Mouse (Mus musculus) urinary bladder, postnatal 0 days (tissue): ENCODE data around the gene Olfr625-ps1. TPM values are rescaled to one million over a fixed set of nuclear protein-coding genes. Genes with fewer than 3 reads are reported as not detected.

Experiments used
- polyA plus RNA-seq: library from polyadenylated mRNA; unstranded; fragments of >200 nt; fragmentation: Nextera tagmentation; extraction: Ambion mirVana; gene quantifications from 2 replicates; pipeline ENCODE4 v1.2.1, GENCODE M21; 2015

Olfr625-ps1 gene
- not detected in 2 replicates for polyA plus RNA-seq

DNA sequence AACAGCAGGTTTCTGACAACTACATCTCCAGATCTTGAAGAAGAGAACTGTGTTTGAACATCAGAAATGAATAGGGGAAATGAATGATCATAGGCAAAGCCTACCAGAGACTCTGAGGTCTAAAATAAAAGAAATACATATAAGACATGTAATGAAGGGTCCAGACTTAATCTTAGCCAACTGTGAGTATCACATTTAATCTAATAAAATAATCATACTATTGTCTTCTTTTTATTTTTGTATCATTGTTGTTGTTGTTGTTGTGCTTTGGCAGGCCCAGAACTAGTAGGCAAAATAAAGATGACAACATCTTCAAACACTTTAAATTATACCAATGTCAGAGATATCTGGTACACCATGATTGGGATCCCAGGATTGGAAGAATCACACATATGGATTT lies at the start of gene Olfr625-ps1:
TSS of gene Olfr625-ps1 (plus strand) at position 301 of the 400 bp plus-strand sequence.

GRCm38 (mm10) chr7:103642602-103643001 lies 39.9 kb upstream of the Olfr625-ps1 start, which contains the start of gene Olfr622:
TSS of gene Olfr622 (minus strand) at chr7:103642702.

DNA sequence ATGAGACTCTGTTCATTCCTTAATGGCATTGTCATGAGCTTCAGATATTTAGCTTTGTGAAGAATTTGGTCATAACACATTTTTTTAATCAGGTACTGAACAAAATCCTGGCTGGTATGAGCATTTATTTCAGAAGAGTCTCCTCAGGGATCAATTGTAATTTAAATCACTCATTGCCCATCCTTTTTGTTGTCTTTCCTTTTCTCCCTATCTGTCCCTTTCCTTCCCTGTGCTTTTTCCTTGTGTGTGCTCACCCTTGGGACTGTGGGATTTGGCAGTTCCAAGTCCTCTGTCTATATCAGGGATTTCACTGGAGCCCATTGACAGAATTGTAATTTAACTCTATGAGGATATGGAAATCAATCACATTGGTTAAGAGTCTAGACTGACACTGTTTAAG lies 18.9 kb upstream of the Olfr625-ps1 start, which contains the start of gene Olfr623:
TSS of gene Olfr623 (minus strand) at position 101 of the 400 bp plus-strand sequence.

DNA sequence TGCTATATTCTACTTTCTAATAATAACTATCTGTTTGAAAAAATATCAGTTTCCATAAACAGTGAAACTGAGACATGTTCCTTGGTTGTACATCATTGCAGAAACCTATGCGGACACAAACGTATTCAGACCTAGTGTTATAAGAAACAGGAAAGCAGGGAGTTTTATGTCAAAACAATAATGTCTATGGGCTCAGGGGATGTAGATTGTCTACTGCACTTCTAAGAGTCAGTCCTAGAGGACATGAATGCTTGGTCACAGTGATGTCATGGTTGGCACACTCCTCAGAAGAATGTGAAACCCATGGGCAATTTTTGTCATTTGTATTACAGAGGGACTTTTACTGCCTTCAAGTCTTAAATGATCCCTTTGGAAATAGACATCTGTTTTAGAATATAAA lies 11.4 kb upstream of the Olfr625-ps1 start, which contains the start of gene Olfr624:
TSS of gene Olfr624 (minus strand) at position 101 of the 400 bp plus-strand sequence.

GRCm38 (mm10) chr7:103714371-103714770 lies 31.9 kb downstream of the Olfr625-ps1 start, which contains the start of gene Olfr243:
TSS of gene Olfr243 (plus strand) at chr7:103714671.

DNA sequence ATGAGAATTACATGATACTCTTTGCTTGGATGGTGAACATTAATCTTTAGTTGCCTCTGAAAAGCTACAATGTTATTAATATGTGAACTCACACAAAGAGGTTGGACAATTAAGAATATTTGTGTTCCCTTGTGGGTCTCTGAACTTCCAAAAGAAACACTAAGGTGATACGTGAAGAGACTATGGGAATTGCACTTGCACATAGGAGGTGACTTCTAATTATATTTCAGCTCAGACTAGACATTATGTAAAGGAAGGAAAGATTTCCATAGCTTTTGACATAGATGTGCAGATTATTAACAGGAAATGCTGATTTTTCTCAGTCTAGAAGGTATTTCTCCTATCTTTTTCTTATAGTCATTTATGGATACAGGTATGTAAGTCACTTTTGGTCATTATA lies 47.6 kb downstream of the Olfr625-ps1 start, which contains the start of gene Olfr628:
TSS of gene Olfr628 (plus strand) at position 301 of the 400 bp plus-strand sequence.

Other genes with a start within 250 kb of the Olfr625-ps1 start
- gene Olfr605, start 237.3 kb upstream of the Olfr625-ps1 start, polyA plus RNA-seq = not detected in 2 replicates
- not detected in 2 replicates for gene Olfr606, start 233.7 kb upstream of the Olfr625-ps1 start, polyA plus RNA-seq
- not detected in 2 replicates for gene Olfr607, start 218.6 kb upstream of the Olfr625-ps1 start, polyA plus RNA-seq
- gene Olfr608, start 212.8 kb upstream of the Olfr625-ps1 start, polyA plus RNA-seq = not detected in 2 replicates
- gene Olfr609, start 184.7 kb upstream of the Olfr625-ps1 start, polyA plus RNA-seq = not detected in 2 replicates
- not detected in 2 replicates for gene Olfr610, start 170.6 kb upstream of the Olfr625-ps1 start, polyA plus RNA-seq
- not detected in 2 replicates for gene Olfr611, start 161.9 kb upstream of the Olfr625-ps1 start, polyA plus RNA-seq
- not detected in 2 replicates for gene Olfr612, start 140.0 kb upstream of the Olfr625-ps1 start, polyA plus RNA-seq
- gene Olfr613, start 134.6 kb upstream of the Olfr625-ps1 start, polyA plus RNA-seq = not detected in 2 replicates
- not detected in 2 replicates for gene Olfr615, start 126.6 kb upstream of the Olfr625-ps1 start, polyA plus RNA-seq
- not detected in 2 replicates for gene Olfr616, start 113.6 kb upstream of the Olfr625-ps1 start, polyA plus RNA-seq
- gene Olfr617, start 109.7 kb upstream of the Olfr625-ps1 start, polyA plus RNA-seq = not detected in 2 replicates
- not detected in 2 replicates for gene Olfr618, start 92.6 kb upstream of the Olfr625-ps1 start, polyA plus RNA-seq
- gene Olfr619, start 82.1 kb upstream of the Olfr625-ps1 start, polyA plus RNA-seq = not detected in 2 replicates
- not detected in 2 replicates for gene Olfr620, start 70.2 kb upstream of the Olfr625-ps1 start, polyA plus RNA-seq
- gene Olfr622, start 40.0 kb upstream of the Olfr625-ps1 start, polyA plus RNA-seq = not detected in 2 replicates
- gene Olfr623, start 19.0 kb upstream of the Olfr625-ps1 start, polyA plus RNA-seq = not detected in 2 replicates
- 0.05 TPM in 1 of 2 replicates, not detected in the other for gene Olfr624, start 11.5 kb upstream of the Olfr625-ps1 start, polyA plus RNA-seq
- not detected in 2 replicates for gene Olfr243, start 32.0 kb downstream of the Olfr625-ps1 start, polyA plus RNA-seq
- not detected in 2 replicates for gene Olfr628, start 47.7 kb downstream of the Olfr625-ps1 start, polyA plus RNA-seq
- gene Olfr629, start 62.2 kb downstream of the Olfr625-ps1 start, polyA plus RNA-seq = not detected in 2 replicates
- not detected in 2 replicates for gene Olfr630, start 74.6 kb downstream of the Olfr625-ps1 start, polyA plus RNA-seq
- gene Olfr69, start 88.9 kb downstream of the Olfr625-ps1 start, polyA plus RNA-seq = not detected in 2 replicates
- gene Olfr68, start 97.0 kb downstream of the Olfr625-ps1 start, polyA plus RNA-seq = not detected in 2 replicates
- gene Olfr67, start 109.1 kb downstream of the Olfr625-ps1 start, polyA plus RNA-seq = not detected in 2 replicates
- 1,351 and 3,387 TPM in 2 replicates for gene Hbb-bt, start 131.3 kb downstream of the Olfr625-ps1 start, polyA plus RNA-seq
- 8,698 and 21,253 TPM in 2 replicates for gene Hbb-bs, start 145.4 kb downstream of the Olfr625-ps1 start, polyA plus RNA-seq
- not detected in 2 replicates for gene Hbb-bh2, start 157.8 kb downstream of the Olfr625-ps1 start, polyA plus RNA-seq
- not detected in 2 replicates for gene Hbb-bh1, start 160.4 kb downstream of the Olfr625-ps1 start, polyA plus RNA-seq
- 0.78 and 3.6 TPM in 2 replicates for gene Hbb-y, start 170.5 kb downstream of the Olfr625-ps1 start, polyA plus RNA-seq
- gene Olfr66, start 203.5 kb downstream of the Olfr625-ps1 start, polyA plus RNA-seq = not detected in 2 replicates
- gene Olfr64, start 211.8 kb downstream of the Olfr625-ps1 start, polyA plus RNA-seq = not detected in 2 replicates
- gene Olfr65, start 220.8 kb downstream of the Olfr625-ps1 start, polyA plus RNA-seq = not detected in 2 replicates
- gene Olfr631, start 246.1 kb downstream of the Olfr625-ps1 start, polyA plus RNA-seq = not detected in 2 replicates